Mouse (Mus musculus) spleen, embryonic (tissue): ENCODE measurements around the gene Mmd.
"Not testable (repeated sequence)": the region's sequence is repeated elsewhere in the genome, so short reads cannot be mapped to it uniquely, and the experiment has no call there.

Experiments
- CTCF ChIA-PET: fragments of 350-600 bp; sonication (Branson Sonifier 250); formaldehyde crosslinking; loops from one replicate; lab custom pipeline; 2022; lab: Charles Lee

Gene Mmd

GRCm38 (mm10) chr11:90281943-90282342, 32.7 kb downstream of the Mmd start:
- CTCF ChIA-PET = not testable (repeated sequence)

GRCm38 (mm10) chr11:90283159-90283558, 33.9 kb downstream of the Mmd start:
- CTCF ChIA-PET = interaction anchor here (0.6 kb wide), 1 partner anchor 1705 kb away, joined by 8 read pairs; no protein-coding TSS in a partner anchor

- CTCF ChIA-PET = interaction anchor here (0.6 to 0.7 kb wide), 2 partner anchors 447 to 1706 kb away, joined by 3 to 8 read pairs; no protein-coding TSS in a partner anchor
Measured at GRCm38 (mm10) chr11:90283601-90284000, 34.3 kb downstream of the Mmd start.

DNA sequence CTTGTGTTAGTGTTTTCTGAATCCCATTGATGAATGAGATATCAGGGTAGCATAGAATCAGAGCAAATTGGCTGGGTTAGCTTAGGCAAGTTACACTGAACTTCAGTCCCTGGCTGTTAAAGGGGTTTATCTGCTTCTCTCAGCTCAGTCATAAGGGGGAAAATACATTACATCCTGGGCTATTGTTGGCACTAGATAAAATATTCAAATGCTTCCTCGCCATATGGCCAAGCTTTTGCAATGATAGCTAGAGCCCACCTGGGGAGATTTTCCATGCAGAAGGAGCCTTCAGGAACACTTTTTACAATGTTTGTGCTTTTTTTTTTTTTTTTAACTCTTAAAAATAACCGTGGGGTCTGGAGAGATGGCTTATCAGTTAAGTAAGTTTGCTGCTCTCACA, 34.8 kb downstream of the Mmd start:
- CTCF ChIA-PET = interaction anchor here (0.7 kb wide), 1 partner anchor 448 kb away, joined by 3 read pairs; no protein-coding TSS in a partner anchor

DNA sequence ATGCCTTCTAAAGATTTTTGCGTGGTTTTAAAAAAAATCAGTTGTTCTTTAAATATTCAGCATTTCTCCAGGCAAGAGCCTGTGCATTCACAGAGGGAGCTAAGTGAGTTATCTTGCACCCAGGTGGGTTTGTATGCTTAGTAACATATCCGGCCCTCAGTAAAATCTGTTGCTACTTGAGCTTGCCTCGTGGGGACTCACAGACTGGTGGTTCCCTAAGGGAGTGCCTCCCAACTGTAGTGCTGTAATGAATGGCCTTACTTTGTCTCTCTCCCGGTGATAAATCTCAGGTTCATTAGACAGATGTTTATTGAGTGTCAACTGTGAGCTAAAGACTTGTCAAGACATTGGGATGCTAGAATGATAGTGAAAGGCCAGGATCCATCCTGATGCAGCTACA, 35.4 kb downstream of the Mmd start:
- CTCF ChIA-PET = no interaction called here

- CTCF ChIA-PET = no interaction called here
Measured at GRCm38 (mm10) chr11:90286550-90287154, 37.4 kb downstream of the Mmd start.

DNA sequence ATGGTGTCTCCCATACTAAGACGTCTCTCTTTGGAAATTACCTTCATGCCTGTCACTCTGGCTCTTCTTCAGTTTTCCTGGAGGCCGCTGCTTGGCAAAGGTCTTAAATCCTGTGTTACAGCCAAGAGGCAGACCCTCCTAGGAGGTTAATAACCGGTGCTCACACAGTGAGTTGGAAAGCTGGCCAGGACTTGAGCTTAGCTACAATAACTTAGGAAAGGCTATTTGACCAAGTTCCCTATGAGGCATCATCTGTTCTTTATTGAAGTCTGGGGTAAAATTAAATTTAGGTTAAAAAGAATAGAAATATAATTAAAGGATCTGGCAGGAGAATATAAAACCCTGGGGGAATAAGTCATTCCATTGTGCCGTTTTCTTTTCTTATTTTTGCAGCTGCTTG, 41.9 kb downstream of the Mmd start:
- CTCF ChIA-PET = no interaction called here

GRCm38 (mm10) chr11:90292766-90293165, 43.5 kb downstream of the Mmd start:
- CTCF ChIA-PET = no interaction called here

GRCm38 (mm10) chr11:90294622-90295021, 45.4 kb downstream of the Mmd start:
- CTCF ChIA-PET = no interaction called here

- CTCF ChIA-PET = no interaction called here
Measured at GRCm38 (mm10) chr11:90306067-90306466, 56.8 kb downstream of the Mmd start.

GRCm38 (mm10) chr11:90306993-90307392, 57.7 kb downstream of the Mmd start:
- CTCF ChIA-PET = no interaction called here

- CTCF ChIA-PET = no interaction called here
Measured at GRCm38 (mm10) chr11:90314606-90315005, 65.3 kb downstream of the Mmd start.

DNA sequence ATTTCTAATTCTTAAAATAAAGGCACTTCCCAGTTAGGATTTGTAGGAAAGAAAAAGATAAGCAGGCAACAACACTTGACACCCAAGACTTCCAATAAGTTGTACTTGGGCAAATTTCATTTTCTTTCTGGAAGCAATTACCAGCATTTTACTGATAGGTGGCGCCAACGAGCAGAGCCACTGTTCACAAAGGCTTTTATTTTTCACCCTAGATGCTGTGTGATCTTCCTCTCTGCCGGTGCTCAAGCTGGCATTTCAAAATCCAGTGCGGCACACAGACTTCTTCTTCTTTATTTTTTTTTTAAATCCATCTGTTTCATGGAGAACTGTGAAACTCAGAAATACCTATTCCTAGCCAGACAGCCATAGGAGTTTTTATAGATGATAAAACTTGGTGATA, 68.2 kb downstream of the Mmd start:
- CTCF ChIA-PET = no interaction called here

DNA sequence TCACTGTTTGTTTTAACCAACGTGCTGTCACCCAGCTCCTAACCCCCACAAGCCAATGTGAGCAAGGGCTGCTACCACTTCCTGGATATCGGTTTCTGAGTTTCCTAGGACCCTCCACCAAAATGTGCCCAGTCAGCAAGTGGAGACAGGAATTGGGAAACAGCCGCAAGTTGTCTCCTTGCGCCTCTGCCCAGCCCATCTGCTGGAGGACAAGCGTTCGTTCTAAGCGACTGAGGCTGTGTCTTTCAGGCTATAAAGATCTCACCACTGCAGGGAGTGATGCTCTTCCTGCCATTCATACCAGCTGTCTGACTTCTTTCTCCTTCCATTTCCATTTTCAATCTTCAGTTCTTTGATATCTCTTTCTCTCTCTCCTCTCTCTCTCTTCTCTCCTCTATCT, 71.7 kb downstream of the Mmd start:
- CTCF ChIA-PET = no interaction called here

GRCm38 (mm10) chr11:90324597-90324996, 75.3 kb downstream of the Mmd start:
- CTCF ChIA-PET = no interaction called here

- CTCF ChIA-PET = no interaction called here
Measured at GRCm38 (mm10) chr11:90326146-90326545, 76.9 kb downstream of the Mmd start.

- CTCF ChIA-PET = no interaction called here
Measured at GRCm38 (mm10) chr11:90326836-90327235, 77.6 kb downstream of the Mmd start.
